Mouse (Mus musculus) heart, embryonic 10.5 days (tissue): ENCODE measurements around the gene Fbl. TPM values are rescaled to one million over a fixed set of nuclear protein-coding genes. Genes with fewer than 3 reads are reported as not detected.

ENCODE experiments used
- DNase-seq: peaks from one replicate; pipeline ENCODE4 v3.0.0-alpha.2; 2017; ENCODE audit warnings: low spot score
- H3K27ac ChIP-seq: fragments of 300-500 bp; sonication (generic); 2 replicates; pipeline ENCODE4 v1.5.1; 2016; ENCODE audit warnings: mild to moderate bottlenecking
- H3K27me3 ChIP-seq: fragments of 300-500 bp; sonication (generic); 2 replicates; pipeline ENCODE4 v1.6.1; 2016; ENCODE audit warnings: mild to moderate bottlenecking; ENCODE audit not compliant: poor library complexity, insufficient read depth, severe bottlenecking
- H3K36me3 ChIP-seq: fragments of 300-500 bp; sonication (generic); 2 replicates; pipeline ENCODE4 v1.6.1; 2016; ENCODE audit warnings: mild to moderate bottlenecking, moderate library complexity
- H3K4me1 ChIP-seq: fragments of 300-500 bp; sonication (generic); 2 replicates; pipeline ENCODE4 v1.6.1; 2016; ENCODE audit warnings: mild to moderate bottlenecking
- H3K4me3 ChIP-seq: fragments of 300-500 bp; sonication (generic); 2 replicates; pipeline ENCODE4 v1.5.1; 2016; ENCODE audit warnings: mild to moderate bottlenecking, moderate library complexity
- H3K9me3 ChIP-seq: fragments of 300-500 bp; sonication (generic); 2 replicates; pipeline ENCODE4 v1.6.1; 2016; ENCODE audit warnings: mild to moderate bottlenecking, moderate library complexity
- WGBS: fragments of 180-500 bp; shearing (Covaris S2); methylation state at CpG from one replicate; pipeline ENCODE4 v1.1.7; 2016; 5-methylcytosine and 5-hydroxymethylcytosine counted together
- polyA plus RNA-seq: library from polyadenylated mRNA; unstranded; fragments of >200 nt; fragmentation: Nextera tagmentation; extraction: Ambion mirVana; gene quantifications from 2 replicates; pipeline ENCODE4 v1.2.1, GENCODE M21; 2016

The Fbl gene
- polyA plus RNA-seq, 1 experiment from 2014 or later, result 140 TPM

DNA sequence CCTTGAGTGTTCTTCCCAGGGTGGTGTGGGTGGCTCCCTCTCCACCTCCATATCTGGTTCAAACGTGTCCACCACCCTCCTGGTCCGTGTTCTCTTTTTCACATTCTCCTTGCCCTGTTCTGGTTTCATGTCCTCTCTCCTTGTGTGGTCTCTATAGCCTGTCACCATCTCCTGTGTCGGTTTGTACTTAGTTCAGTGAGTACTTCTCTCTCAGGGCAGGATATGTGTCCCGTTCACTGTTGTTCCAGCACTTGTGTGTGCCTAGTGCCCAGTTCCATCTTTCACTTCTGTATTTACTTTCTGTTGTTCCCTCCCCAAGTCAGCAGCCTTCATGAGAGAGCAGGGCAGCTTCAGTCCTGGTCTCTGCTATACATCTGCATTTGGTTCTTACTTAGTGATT is 5.8 kb downstream of the Fbl start:
- Histone ChIP-seq H3K27me3 (no peaks in the 10 kb centered on the region), H3K9me3 (no peaks in the 10 kb centered on the region), H3K4me1 (peaks cover 20% of the 10 kb centered on the region), H3K36me3 (peaks cover 44% of the 10 kb centered on the region), H3K4me3 (no peak overlapping the region), H3K27ac (no peak overlapping the region)
- WGBS, result 90% methylated on average over 4 of the region's 4 CpGs
- no peak for DNase-seq

GRCm38 (mm10) chr7:28179228-28179627 is 9.7 kb downstream of the Fbl start, which contains the start of gene Dyrk1b:
TSS of gene Dyrk1b (plus strand) at chr7:28179469.
- Histone ChIP-seq H3K27ac (peak within 1 kb of the TSS; percentile 98), H3K4me1 (peaks cover 15% of the 10 kb centered on the region), H3K9me3 (no peaks in the 10 kb centered on the region), H3K36me3 (peaks cover 76% of the 10 kb centered on the region), H3K4me3 (peak within 1 kb of the TSS; percentile 95), H3K27me3 (no peaks in the 10 kb centered on the region)
- DNase-seq, result peak; percentile 99
- WGBS, result under 1% methylated on average over 25 of the region's 25 CpGs

GRCm38 (mm10) chr7:28179741-28180377 is 10.3 kb downstream of the Fbl start:
- no peaks in the 10 kb centered on the region for H3K9me3 ChIP-seq
- H3K4me1 ChIP-seq, result peaks cover 15% of the 10 kb centered on the region
- H3K27ac ChIP-seq, result peak overlapping the region; percentile 98
- 1% methylated on average over 45 of the region's 56 CpGs for WGBS
- DNase-seq, result peak; percentile 98
- H3K36me3 ChIP-seq, result peaks cover 79% of the 10 kb centered on the region
- H3K4me3 ChIP-seq, result peak overlapping the region; percentile 95
- H3K27me3 ChIP-seq, result no peaks in the 10 kb centered on the region

DNA sequence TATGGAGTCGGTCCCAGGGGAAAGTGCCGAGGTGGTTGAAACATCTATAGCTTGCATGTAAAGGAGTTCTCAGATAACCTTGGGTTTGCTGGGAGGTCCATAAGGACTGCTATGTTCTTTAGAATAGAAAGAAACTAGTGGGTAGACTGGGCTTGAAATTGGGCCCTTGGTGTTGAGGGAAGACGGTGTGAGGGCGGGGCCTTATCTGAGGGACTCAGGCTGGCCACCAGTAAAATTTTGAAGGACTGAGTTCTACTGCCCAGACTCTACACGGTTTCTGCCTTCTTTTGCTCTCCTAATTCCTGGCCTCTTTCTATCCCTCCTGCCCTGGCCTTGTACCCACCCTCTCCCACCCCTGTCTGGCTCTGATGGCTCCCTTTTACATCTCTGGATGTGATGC is 11.4 kb downstream of the Fbl start:
- Histone ChIP-seq H3K27me3 (no peaks in the 10 kb centered on the region), H3K27ac (0 out of 2 replicates have a peak overlapping the region, but pooled peaks have one; percentile 10), H3K4me1 (peaks cover 15% of the 10 kb centered on the region), H3K36me3 (peaks cover 79% of the 10 kb centered on the region), H3K9me3 (no peaks in the 10 kb centered on the region), H3K4me3 (peak overlapping the region; percentile 95)
- no peak for DNase-seq
- 77% methylated on average over 5 of the region's 5 CpGs for WGBS

DNA sequence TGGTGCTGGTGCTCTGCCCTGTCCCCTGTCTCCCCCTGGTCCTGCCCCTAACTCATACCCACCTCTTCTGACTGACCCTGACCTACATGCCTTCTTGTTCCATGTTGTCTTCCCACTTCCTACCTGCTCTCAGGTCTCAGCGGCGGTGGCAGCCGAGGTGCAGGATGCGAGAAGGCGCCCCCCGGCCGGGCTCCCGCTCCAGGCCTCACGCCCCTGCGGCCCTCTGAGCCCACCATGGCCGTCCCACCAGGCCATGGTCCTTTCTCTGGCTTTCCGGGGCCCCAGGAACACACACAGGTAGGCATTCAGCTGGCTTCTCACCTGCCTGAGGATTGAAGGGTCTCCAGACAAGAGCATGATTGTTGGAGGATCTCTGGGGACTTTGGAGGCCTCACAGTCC is 11.9 kb downstream of the Fbl start:
- H3K36me3 ChIP-seq, result peaks cover 79% of the 10 kb centered on the region
- 0 out of 2 replicates have a peak overlapping the region, but pooled peaks have one; percentile 10 for H3K27ac ChIP-seq
- DNase-seq, result no peak
- 95% methylated on average over 12 of the region's 12 CpGs for WGBS
- H3K4me3 ChIP-seq, result peak overlapping the region; percentile 95; the same call in 1 of the 2 replicates
- no peaks in the 10 kb centered on the region for H3K9me3 ChIP-seq
- H3K27me3 ChIP-seq, result no peaks in the 10 kb centered on the region
- peaks cover 15% of the 10 kb centered on the region for H3K4me1 ChIP-seq

DNA sequence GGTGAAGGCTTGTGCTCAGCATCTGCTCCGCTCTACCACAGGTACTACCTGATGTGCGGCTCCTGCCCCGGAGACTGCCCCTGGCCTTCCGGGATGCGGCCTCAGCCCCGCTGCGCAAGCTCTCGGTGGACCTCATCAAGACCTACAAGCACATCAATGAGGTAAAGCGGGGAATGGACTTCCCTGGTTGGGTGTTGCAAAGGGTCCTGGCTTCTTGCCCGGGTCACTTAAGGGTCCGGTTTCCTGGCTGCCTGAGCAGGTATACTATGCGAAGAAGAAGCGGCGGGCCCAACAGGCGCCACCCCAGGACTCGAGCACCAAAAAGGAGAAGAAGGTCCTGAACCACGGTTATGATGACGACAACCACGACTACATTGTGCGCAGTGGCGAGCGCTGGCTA is 12.8 kb downstream of the Fbl start:
- WGBS, result 95% methylated on average over 22 of the region's 22 CpGs
- Histone ChIP-seq H3K27ac (no peak overlapping the region), H3K27me3 (no peaks in the 10 kb centered on the region), H3K9me3 (no peaks in the 10 kb centered on the region), H3K36me3 (peaks cover 79% of the 10 kb centered on the region), H3K4me3 (no peak overlapping the region), H3K4me1 (peaks cover 15% of the 10 kb centered on the region)
- no peak for DNase-seq

GRCm38 (mm10) chr7:28185884-28186283 is 16.4 kb downstream of the Fbl start:
- H3K27ac ChIP-seq, result no peak overlapping the region
- peaks cover 98% of the 10 kb centered on the region for H3K36me3 ChIP-seq
- H3K4me3 ChIP-seq, result no peak overlapping the region
- H3K27me3 ChIP-seq, result no peaks in the 10 kb centered on the region
- DNase-seq, result no peak
- H3K4me1 ChIP-seq, result peaks cover 7% of the 10 kb centered on the region
- WGBS, result 94% methylated on average over 14 of the region's 14 CpGs
- no peaks in the 10 kb centered on the region for H3K9me3 ChIP-seq

DNA sequence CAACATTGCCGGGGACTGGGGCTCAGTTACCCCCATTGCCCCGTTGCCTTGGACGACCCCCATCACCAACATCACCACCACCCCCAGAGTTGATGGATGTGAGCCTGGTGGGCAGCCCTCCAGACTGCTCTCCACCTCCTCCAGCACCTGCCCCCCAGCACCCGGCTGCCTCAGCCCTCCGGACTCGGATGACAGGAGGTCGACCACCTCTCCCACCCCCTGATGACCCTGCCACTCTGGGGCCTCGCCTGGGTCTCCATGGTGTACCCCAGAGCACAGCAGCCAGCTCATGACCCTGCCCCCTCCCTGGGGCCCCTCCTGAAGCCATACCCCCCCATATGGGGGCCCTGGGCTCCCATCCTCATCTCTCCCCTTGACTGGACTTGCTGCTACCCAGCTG is 17.1 kb downstream of the Fbl start:
- no peaks in the 10 kb centered on the region for H3K27me3 ChIP-seq
- H3K4me3 ChIP-seq, result no peak overlapping the region
- H3K9me3 ChIP-seq, result no peaks in the 10 kb centered on the region
- 90% methylated on average over 8 of the region's 8 CpGs for WGBS
- no peaks in the 10 kb centered on the region for H3K4me1 ChIP-seq
- peaks cover 99% of the 10 kb centered on the region for H3K36me3 ChIP-seq
- no peak overlapping the region for H3K27ac ChIP-seq
- DNase-seq, result no peak

DNA sequence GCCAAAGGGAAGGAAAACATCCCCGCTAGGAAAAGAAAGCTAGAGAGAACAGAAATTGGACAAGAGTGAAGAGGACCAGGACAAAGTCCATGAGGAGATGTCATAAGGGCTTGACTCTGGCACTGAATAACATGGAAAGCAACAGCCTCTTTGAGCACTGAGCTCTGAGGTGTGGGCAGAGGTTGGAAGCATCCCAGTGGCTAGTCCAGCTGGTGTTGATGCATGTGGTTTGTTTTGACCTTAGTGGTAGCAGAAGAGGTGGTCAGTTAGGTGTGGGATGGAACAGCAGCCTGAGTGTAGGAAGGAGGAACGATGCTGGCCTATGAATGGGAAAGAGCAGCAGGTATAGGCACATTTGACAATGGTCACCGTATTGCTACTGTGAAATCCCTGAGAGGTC is 22.0 kb downstream of the Fbl start:
- H3K27me3 ChIP-seq, result no peaks in the 10 kb centered on the region
- no peak for DNase-seq
- H3K4me3 ChIP-seq, result no peak overlapping the region
- WGBS, result 93% methylated on average over 3 of the region's 3 CpGs
- H3K27ac ChIP-seq, result no peak overlapping the region
- H3K9me3 ChIP-seq, result no peaks in the 10 kb centered on the region
- peaks cover 85% of the 10 kb centered on the region for H3K36me3 ChIP-seq
- no peaks in the 10 kb centered on the region for H3K4me1 ChIP-seq

DNA sequence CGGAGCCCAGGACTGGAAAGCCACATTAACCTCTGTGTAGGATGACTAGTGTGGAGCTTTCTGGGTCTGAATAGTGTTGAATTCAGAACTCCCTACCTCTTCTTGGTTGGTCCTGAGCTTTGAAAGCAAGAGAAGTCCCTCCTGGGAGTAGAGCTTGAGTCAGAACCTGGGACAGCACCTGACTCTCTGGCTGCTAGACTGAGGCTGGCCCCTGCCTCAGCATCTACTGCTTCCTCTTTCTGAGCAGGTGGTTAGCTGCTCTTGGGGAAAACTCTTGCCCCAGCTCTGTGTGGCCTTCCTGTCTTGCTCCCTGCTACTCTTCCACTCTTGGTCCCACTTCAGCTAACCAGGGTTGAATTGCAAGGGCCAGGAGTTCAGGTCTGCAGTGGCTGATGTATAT is 22.4 kb downstream of the Fbl start:
- 95% methylated on average over 1 of the region's 1 CpGs for WGBS
- Histone ChIP-seq H3K4me3 (no peak overlapping the region), H3K4me1 (no peaks in the 10 kb centered on the region), H3K9me3 (no peaks in the 10 kb centered on the region), H3K27ac (no peak overlapping the region), H3K27me3 (no peaks in the 10 kb centered on the region), H3K36me3 (peaks cover 84% of the 10 kb centered on the region)
- no peak for DNase-seq

DNA sequence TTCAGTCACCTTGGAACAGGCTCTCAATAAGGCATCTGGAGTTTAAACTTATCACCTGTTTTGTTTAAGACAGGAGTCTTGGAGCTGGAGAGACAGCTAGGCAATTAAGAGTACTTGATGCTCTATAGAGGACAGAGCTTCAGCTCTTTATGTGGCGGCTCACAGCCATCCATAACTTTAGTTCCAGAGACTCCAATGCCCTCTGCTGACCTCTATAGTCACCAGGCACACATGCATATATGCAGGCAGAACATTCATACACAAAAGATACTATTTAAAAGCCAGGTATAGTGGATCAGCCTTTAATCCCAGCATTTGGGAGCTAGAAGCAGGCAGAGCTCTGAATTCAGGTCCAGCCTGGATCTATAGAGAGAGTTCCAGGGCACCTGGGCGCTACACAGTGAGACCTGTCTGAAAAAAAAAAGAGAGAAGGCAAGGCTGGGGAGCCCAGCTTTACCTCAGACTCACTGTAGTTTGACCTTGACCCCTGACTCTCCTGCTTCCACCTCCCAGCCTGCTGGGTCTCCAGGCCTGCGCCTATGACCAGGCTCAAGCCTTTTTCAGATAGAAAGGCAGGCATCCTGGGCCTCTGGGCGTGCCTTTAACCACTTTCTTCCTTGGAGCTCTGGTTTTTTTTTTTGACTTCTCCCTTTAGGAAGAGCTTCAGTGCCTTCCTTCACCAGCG is 26.0 kb downstream of the Fbl start:
- DNase-seq, result no peak
- 83% methylated on average over 5 of the region's 5 CpGs for WGBS
- Histone ChIP-seq H3K9me3 (no peaks in the 10 kb centered on the region), H3K4me3 (no peak overlapping the region), H3K27ac (no peak overlapping the region), H3K27me3 (no peaks in the 10 kb centered on the region), H3K36me3 (peaks cover 57% of the 10 kb centered on the region), H3K4me1 (no peaks in the 10 kb centered on the region)

GRCm38 (mm10) chr7:28196528-28196927 is 27.0 kb downstream of the Fbl start:
- WGBS, result 86% methylated on average over 14 of the region's 14 CpGs
- H3K9me3 ChIP-seq, result no peaks in the 10 kb centered on the region
- no peak for DNase-seq
- H3K36me3 ChIP-seq, result peaks cover 47% of the 10 kb centered on the region
- H3K4me3 ChIP-seq, result no peak overlapping the region
- no peaks in the 10 kb centered on the region for H3K27me3 ChIP-seq
- no peaks in the 10 kb centered on the region for H3K4me1 ChIP-seq
- no peak overlapping the region for H3K27ac ChIP-seq

GRCm38 (mm10) chr7:28199054-28199453 is 29.5 kb downstream of the Fbl start:
- Histone ChIP-seq H3K9me3 (no peaks in the 10 kb centered on the region), H3K36me3 (peaks cover 24% of the 10 kb centered on the region), H3K27ac (no peak overlapping the region), H3K4me3 (no peak overlapping the region), H3K4me1 (no peaks in the 10 kb centered on the region), H3K27me3 (no peaks in the 10 kb centered on the region)
- 70% methylated on average over 4 of the region's 4 CpGs for WGBS
- DNase-seq, result no peak
